Mouse (Mus musculus): ENCODE data around the gene Gabbr1.

GRCm38 (mm10) chr17:37084632-37085031 lies 38.9 kb downstream of the Gabbr1 start:
- no peak for TF ChIP-seq POLR2A (IDR thresholded peaks at IDR 0.05; ENCODE audit: borderline replicate concordance, low read depth, low read length)
- TF ChIP-seq CTCF (IDR thresholded peaks at IDR 0.05; ENCODE audit: low read depth, low read length) = no peak
